Comparison of ENCODE assay signal across 8 mouse cellular contexts in genomic region chr2:166563890-166564289, GRCm38 (mm10).
A peak's percentile ranks its signal among the peaks of the same experiment; 100 is the strongest.
DNase-seq lines count a peak whose midpoint lies in the region; ATAC-seq and TF ChIP-seq lines count a peak whose summit lies in the region.

No protein-coding gene starts in this region.

- H3ac ChIP-seq in C2C12 (ENCODE audit: control insufficient read depth, insufficient read length, low read depth): no peak overlapping the region

- no peaks in the 10 kb centered on the region for H3K36me3 ChIP-seq in C2C12 (ENCODE audit: control insufficient read depth, insufficient read depth)
- peaks cover 14% of the 10 kb centered on the region; the same call in 1 of the 2 replicates for H3K36me3 ChIP-seq in heart, embryonic 14.5 days (ENCODE audit: control insufficient read depth, insufficient read depth, low read length)
- H3K36me3 ChIP-seq in liver, embryonic 13.5 days: peaks cover 23% of the 10 kb centered on the region
- H3K36me3 ChIP-seq in stomach, embryonic 14.5 days (ENCODE audit: control insufficient read depth, insufficient read depth, low read length): no peaks in the 10 kb centered on the region

- WGBS in heart, embryonic 14.5 days: 9% methylated on average over 6 of the region's 6 CpGs
- WGBS in liver, embryonic 13.5 days (ENCODE audit: insufficient replicate concordance): 9% methylated on average over 6 of the region's 6 CpGs
- 16% methylated on average over 6 of the region's 6 CpGs for WGBS in stomach, embryonic 14.5 days

- peak; percentile 85 for DNase-seq in brain, adult 2 months (ENCODE audit: low read depth, low spot score)
- DNase-seq in fibroblast of lung, adult 2 months (ENCODE audit: low read depth): peak; percentile 45
- peak; percentile 94 for DNase-seq in kidney, postnatal 10 days
- DNase-seq in liver, embryonic 13.5 days: peak; percentile 66
- peak; percentile 93 for DNase-seq in neural tube, embryonic 10.5 days (ENCODE audit: extremely low spot score, low spot score)

- no peaks in the 10 kb centered on the region for H3K27me3 ChIP-seq in C2C12 (ENCODE audit: control insufficient read depth, insufficient read depth, insufficient read length)
- no peaks in the 10 kb centered on the region for H3K27me3 ChIP-seq in heart, embryonic 14.5 days (ENCODE audit: control insufficient read depth, insufficient read depth, low read length)
- no peaks in the 10 kb centered on the region for H3K27me3 ChIP-seq in liver, embryonic 13.5 days
- no peaks in the 10 kb centered on the region for H3K27me3 ChIP-seq in stomach, embryonic 14.5 days (ENCODE audit: control insufficient read depth, insufficient read depth, low read length)

- H3K27ac ChIP-seq in heart, embryonic 14.5 days (replicated peaks in 1 of 2; ENCODE audit: control insufficient read depth in 1 of 2, insufficient read depth in 1 of 2, low read depth in 2 of 2, low read length in 2 of 2): no peak overlapping the region
- no peak overlapping the region for H3K27ac ChIP-seq in liver, embryonic 13.5 days
- no peak overlapping the region for H3K27ac ChIP-seq in stomach, embryonic 14.5 days (ENCODE audit: low read length)

- H3K79me3 ChIP-seq in C2C12 (ENCODE audit: low read depth): no peaks in the 10 kb centered on the region

- no peaks in the 10 kb centered on the region for H3K79me2 ChIP-seq in C2C12 (ENCODE audit: control insufficient read depth, insufficient read depth)

- H3K9ac ChIP-seq in heart, embryonic 14.5 days (ENCODE audit: low read length): no peak overlapping the region; the same call in 1 of the 2 replicates
- H3K9ac ChIP-seq in liver, embryonic 13.5 days: no peak overlapping the region; the same call in 1 of the 2 replicates
- H3K9ac ChIP-seq in stomach, embryonic 14.5 days (replicated peaks; ENCODE audit: low read depth, low read length): no peak overlapping the region

- no peak; the same call in 1 of the 2 replicates for ATAC-seq in heart, embryonic 14.5 days (ENCODE audit: insufficient number of reproducible peaks, insufficient read depth, low FRiP score, low read depth)
- no peak; the same call in 1 of the 2 replicates for ATAC-seq in liver, embryonic 13.5 days (ENCODE audit: low read depth)
- ATAC-seq in stomach, embryonic 14.5 days (ENCODE audit: insufficient number of reproducible peaks, insufficient read depth, low FRiP score, low read depth): peak; percentile 61; the same call in 1 of the 2 replicates

- peaks cover 4 to 8% of the 10 kb centered on the region in 2 experiments for H3K4me1 ChIP-seq in heart, embryonic 14.5 days (ENCODE audit: control insufficient read depth in 2 of 2, insufficient read depth in 2 of 2, low read length in 2 of 2)
- peaks cover 8% of the 10 kb centered on the region for H3K4me1 ChIP-seq in liver, embryonic 13.5 days (replicated peaks)
- no peaks in the 10 kb centered on the region for H3K4me1 ChIP-seq in stomach, embryonic 14.5 days (ENCODE audit: control insufficient read depth, insufficient read depth, low read length)

- peak overlapping the region; percentile 51 for H3K4me2 ChIP-seq in heart, embryonic 14.5 days (ENCODE audit: low read length)
- peak overlapping the region; percentile 59 for H3K4me2 ChIP-seq in liver, embryonic 13.5 days
- peak overlapping the region; percentile 22; the same call in 1 of the 2 replicates for H3K4me2 ChIP-seq in stomach, embryonic 14.5 days (replicated peaks; ENCODE audit: low read depth, low read length)

- H3K9me3 ChIP-seq in heart, embryonic 14.5 days (ENCODE audit: control insufficient read depth, low read length): no peaks in the 10 kb centered on the region
- H3K9me3 ChIP-seq in liver, embryonic 13.5 days (replicated peaks): no peaks in the 10 kb centered on the region
- no peaks in the 10 kb centered on the region for H3K9me3 ChIP-seq in stomach, embryonic 14.5 days (ENCODE audit: control insufficient read depth, low read depth, low read length)

- peak; percentile 71 for TF ChIP-seq CTCF in C2C12 (IDR thresholded peaks at IDR 0.05; ENCODE audit: control insufficient read depth, insufficient read depth, insufficient read length)

- H3K4me3 ChIP-seq in C2C12 (ENCODE audit: insufficient read depth, poor library complexity, severe bottlenecking): no peak overlapping the region
- no peak overlapping the region for H3K4me3 ChIP-seq in heart, embryonic 14.5 days (ENCODE audit: control insufficient read depth in 1 of 2, insufficient read depth in 1 of 2, low read depth in 1 of 2, low read length in 2 of 2)
- H3K4me3 ChIP-seq in liver, embryonic 13.5 days (replicated peaks): no peak overlapping the region
- no peak overlapping the region for H3K4me3 ChIP-seq in stomach, embryonic 14.5 days (ENCODE audit: low read depth, low read length)

TF ChIP-seq in C2C12, 6 proteins besides CTCF, POLR2A, EP300 and RAD21:
- TF ChIP-seq MYOG (IDR thresholded peaks at IDR 0.05; ENCODE audit: control insufficient read depth, extremely low read depth, insufficient read length) (no peak), CEBPB (IDR thresholded peaks at IDR 0.05; ENCODE audit: low read depth) (no peak), MYOD1 (IDR thresholded peaks at IDR 0.05; ENCODE audit: control insufficient read depth, insufficient read length, low read depth) (no peak), FOSL1 (IDR thresholded peaks at IDR 0.05; ENCODE audit: insufficient read depth, low read length, poor library complexity, severe bottlenecking) (no peak), USF1 (IDR thresholded peaks at IDR 0.05; ENCODE audit: low read depth) (no peak), MAX (IDR thresholded peaks at IDR 0.05) (no peak)
